Mouse (Mus musculus) cerebellum, postnatal 10 days (tissue): ENCODE results near the gene Epb41l1.
"Not testable (repeated sequence)": the region's sequence is repeated elsewhere in the genome, so short reads cannot be mapped to it uniquely, and the experiment has no call there.

ENCODE experiments used
- DNase-seq, 2 experiments: peaks; one replicate each; pipeline ENCODE4 v3.0.0; 2021; ENCODE audit warnings: mixed read lengths in 2 of 2

Epb41l1 gene

DNA sequence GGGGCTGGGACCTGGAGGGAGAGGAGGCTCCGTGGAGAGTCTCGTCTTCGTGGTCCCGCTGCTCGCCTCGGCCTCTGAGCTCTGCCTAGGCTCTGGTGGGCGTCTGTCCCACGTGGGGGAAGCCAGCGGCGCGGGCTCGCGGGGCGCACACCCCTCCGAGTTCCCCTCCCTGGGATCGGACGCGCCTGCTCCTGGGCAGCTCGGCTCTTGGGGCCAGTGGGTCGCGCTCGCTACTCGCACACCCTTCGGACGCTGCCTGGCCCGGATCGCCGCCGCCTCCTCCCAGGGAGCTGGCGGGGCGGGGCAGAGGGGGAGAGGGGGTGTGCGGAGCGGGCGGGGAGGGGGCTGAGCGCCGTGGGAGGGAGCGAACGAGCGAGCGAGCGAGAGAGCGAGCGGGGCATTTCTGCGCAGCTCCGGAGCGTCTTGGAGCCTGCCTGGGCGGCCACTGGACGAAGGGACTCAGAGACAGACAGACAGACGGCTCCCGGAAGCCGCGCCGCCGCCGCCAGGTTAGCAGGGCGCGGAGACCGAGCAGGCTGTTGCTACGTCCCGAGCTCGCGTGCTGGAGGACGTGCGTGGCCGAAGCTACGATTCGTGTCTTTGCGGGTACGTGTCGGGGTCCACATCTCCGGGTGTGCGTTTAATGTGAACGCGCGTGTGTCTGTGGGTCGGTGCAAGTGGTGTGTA, at the start of gene Epb41l1:
TSS of gene Epb41l1 (plus strand) at position 216 of the 687 bp plus-strand sequence.
- DNase-seq: peak; percentile 68 to 78

DNA sequence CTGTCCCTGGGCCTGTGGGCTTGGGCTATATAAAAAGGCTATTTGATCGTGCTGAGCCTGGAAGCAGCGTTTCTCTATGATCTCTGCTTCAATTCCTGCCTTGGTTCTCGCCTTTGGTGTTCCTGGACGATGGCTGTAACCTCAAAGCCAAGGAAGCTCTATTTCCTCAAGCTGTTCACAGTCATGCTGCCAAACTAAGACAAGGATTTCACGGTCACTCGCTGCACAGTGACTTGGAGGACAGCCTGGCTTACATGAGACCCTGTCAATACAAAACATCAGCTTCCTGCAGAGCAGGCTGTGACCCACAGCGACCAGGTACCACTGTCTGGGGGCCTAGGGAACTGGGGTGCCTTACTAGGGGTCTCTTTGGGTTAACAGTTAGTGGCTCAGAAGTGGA, 43.8 kb upstream of the Epb41l1 start:
- DNase-seq: peak; percentile 71 to 73

DNA sequence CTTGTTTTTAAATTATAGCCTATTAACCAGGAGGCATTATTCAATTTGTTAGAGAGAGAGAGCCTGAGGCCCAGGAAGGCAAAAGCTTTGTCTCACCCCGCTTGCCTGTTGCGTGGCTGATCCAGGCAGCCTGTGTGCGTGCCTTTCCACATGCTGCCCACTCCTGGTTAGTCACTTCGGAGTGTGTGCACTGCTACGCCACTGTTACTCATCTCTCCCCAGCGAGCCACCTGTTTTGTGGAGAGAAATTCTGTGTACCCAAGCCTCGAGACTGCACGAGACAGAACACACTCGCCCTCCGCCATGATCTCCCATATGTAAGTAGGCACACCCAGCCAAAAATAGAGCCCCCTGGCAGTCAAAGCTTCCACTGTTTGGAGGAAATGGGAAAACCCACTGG, 40.8 kb upstream of the Epb41l1 start:
- no peak for DNase-seq

DNA sequence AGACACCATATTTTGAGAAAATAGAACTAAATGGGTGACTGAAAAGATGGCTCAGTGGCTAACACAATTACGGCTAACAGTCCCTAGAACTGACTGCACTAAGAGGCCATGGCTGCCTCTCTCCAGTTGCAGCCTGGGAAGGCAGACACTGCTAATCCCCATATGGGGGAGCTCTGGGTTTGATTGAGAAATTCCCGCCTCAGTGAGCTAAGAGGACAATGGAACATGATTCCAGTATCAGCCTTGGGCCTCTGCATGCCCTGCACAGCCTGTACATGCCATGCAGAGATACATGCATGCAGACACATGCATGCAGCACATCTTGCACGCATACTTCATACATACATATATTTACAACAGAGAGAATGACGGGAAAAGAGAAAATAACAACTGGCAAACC, 39.4 kb upstream of the Epb41l1 start:
- DNase-seq: peak; percentile 53 to 58

DNA sequence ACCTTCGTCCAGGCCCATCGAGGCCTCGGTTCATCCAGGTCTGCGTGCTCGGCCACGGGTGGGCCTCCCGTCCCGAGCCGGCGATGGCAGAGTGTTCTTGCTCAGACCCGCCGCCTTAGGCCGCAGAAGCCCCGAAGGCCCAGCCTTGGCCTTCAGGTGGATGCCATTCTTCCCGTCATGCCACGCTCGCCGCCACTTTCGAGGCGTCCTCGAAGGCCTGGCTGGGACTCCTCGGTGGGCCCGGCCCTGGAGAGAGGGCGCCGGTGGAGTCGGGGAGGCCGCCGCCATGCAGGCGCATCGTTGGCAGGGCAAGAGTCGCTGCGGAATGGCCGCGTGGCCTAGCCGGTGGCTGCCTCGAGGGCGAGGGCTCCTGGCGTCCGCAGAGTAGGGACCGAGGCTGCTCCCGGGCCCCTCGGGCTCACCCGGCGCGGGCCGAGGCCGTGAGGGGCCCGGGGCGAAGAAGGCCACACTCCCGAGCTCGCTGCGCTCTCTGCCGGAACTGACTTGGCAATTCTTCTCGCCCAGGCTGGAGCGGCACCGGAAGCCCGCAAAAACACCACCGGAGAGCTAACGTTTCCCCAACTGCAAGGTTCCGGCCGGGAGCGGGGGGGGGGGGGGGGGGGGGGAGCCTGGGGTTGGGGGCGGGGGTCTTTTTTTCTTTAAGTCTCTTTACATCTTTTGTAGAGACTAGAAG, 28.1 kb upstream of the Epb41l1 start:
- DNase-seq: peak; percentile 86 to 87

DNA sequence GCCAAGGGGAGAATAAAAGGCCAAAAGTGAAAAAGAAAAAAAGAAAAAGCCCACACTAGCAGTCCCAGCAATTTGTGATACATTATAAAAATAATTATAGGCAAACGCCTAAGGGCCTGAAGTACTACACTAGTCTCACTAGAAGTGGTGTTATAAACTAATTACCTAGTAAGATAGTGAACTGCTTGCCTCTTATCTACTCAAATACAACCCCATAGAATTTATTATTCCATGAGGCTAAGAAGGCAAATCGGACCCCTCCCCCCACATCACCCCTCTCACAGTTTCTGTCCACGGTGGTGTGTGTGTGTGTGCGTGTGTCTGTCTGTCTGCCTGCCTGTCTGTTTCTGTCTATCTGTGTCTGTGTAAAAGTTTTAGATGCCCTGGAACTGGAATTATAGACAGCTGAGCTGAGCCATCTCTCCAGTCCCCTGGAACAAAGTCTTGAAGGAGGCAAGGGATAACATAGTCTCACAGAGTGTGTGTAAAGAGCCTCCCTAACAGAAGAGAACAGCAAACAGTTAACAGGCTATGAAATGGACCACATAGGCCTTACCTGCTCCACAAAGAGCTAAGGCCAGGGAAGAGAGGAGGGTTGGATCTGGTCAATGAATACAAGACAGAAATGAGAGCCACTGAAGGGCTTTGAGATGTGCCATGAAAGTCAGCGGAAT, 27.4 kb upstream of the Epb41l1 start:
- DNase-seq: peak; percentile 44 to 50

DNA sequence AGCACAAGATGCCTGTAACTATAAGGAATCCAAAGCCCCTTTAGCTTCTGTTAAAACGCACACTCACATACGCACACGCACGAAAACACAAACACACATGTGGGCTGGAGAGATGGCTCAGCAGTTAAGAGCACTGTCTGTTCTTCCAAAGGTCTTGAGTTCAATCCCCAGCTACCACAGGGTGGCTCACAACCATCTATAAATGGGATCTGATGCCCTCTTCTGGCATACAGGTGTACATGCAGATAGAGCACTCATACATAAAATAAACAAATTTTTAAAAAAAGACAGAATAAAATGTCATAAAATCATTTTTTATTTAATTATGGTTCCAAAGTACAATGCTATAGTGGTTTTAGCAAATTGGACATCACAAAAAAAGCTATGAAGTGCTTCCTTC, 26.4 kb upstream of the Epb41l1 start:
- no peak for DNase-seq

DNA sequence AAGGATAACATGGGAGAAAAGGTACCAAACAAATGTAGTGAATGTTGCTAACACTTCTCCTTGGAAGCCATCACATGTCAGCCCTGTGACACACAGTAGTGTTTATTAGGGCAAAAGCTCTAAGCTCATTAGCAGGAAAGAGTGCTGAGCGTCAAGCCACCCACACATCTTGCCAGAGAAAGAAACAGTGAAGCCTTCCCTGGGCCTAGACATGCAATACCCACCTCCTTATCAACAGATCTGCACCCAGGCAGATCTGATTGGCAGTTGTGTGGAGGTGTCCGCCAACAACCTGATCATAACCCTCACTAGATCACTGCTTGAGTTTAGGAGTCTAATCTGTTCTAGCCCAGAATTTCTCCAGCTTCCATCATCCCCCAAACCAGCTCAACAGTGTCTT, 24.6 kb upstream of the Epb41l1 start:
- no peak for DNase-seq

DNA sequence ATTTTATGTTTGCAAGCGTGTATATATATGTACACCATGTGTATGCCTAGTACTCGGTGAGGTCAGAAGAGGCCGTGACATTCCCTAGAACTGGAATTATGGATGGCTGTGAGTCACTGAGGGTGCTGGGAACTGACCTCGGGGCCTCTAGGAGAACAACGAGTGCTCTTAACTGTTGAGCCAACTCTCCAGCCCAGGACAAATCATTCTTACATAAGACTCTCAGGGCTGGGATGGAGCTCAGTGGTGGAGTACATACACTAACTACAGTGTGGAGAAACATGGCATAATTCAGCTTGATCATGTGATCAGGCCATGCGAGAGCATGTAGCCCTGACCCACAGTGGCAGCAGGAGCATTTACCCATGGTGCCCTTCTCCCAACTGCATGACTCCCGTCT, 22.7 kb upstream of the Epb41l1 start:
- no peak for DNase-seq

DNA sequence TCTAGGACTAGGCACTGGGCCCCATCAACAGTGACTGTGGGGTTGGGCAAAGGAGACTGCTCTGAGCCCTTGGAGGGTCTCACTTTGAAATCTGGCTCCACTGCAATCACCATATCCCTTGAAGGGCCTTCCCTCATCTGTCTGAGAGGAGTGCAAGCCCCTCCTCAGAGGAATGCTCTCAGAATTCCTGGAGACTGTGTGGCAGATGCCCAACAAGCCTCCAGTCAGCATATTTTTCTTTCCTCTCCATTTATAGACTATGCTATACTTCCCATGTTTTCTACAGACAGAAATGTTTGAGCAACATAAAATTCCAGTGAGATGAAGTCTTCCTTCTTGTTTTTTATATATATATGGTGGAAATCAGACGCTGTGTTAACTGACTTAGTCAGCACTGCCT, 21.2 kb upstream of the Epb41l1 start:
- DNase-seq: no peak

DNA sequence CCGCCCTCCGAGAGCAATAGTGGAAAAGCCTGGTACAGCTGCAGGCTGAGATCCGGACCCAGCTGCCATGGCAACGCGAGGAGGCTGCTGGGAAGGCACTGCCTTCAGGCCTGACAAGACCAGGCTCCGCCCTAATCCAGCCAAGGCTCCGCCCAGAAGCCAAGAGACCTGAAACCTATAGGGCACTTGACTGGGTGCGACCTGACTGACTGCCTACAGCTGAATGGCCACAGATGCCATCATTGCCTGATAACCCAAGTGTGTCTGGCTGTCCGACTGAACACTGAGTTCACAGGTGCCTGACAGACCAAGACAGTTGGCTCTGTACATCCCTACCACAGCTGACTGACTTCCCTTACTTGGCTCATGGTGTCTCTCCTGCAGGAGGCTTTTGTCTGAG, 19.4 kb upstream of the Epb41l1 start:
- peak; percentile 71 to 78 for DNase-seq

DNA sequence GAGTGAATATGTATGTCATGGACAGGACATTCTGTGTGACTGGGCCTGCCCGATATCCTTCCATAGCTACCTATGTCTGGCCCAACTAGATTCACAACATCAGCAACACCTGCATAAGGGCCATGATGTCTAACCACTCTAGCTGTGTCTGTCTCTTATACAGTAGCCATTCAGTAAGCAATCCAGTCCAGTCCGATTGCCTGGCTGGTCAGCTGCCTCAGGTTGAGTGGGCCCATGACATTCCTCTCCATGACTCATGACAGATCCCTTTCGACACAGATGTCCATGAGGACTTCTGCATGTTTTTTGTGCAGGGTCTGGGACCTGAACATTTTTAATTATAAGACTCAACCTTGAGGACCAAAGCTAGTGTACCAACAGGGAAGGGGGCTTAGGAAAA, 18.7 kb upstream of the Epb41l1 start:
- DNase-seq: no peak

DNA sequence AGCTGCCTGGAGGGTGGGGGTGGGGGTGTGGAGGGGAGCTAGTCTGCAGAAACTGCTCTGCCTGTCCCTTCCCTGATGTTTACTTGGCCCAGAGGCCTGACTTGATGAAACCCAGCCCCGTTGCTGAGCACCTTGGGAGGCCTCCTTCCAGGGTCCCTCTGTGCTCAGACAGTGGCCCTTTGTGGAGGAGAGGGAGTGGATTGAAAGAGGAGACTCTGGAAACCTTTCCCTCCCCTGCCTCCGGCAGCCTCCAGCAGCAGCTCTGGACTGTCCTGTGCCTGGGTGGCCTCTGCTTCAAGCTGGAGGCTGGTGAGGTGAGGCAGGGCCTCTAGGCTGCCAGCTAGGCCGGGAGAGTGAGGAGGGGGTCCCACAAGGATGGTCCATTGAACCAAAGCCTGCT, 13.7 kb upstream of the Epb41l1 start:
- DNase-seq: no peak

DNA sequence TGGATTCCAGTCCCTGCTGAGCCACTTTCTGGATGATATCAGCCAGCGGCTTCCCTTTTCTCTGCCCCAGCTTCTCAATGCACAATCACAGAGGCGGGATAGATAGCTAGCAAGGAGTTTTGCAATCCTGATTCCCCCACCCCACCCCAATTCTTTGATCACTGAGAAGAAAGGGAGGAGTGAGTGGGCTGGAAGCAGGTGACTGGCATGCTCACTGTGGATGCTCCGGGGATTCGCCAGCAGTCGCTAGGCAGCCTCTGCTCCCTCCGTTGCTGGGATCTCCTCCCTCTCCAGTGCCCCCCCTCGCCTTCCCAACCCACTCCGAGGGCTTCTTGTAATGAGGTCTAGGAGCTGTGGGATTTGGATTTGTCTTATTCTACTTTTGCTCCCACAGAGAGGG, 12.5 kb upstream of the Epb41l1 start:
- DNase-seq: peak in 1 of 2 experiments; percentile 22

DNA sequence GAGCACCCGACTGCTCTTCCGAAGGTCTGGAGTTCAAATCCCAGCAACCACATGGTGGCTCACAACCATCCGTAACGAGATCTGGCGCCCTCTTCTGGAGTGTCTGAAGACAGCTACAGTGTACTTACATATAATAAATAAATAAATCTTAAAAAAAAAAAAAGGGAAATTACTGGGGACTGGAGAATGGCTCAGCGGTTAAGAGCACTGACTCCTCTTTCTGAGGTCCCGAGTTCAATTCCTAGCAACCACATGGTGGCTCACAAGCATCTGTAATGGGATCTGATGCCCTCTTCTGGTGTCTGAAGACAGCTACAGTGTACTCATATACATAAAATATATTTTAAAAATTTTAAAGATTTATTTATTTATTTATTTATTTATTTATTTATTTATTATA, 9.4 kb upstream of the Epb41l1 start:
- DNase-seq: not testable (repeated sequence)

DNA sequence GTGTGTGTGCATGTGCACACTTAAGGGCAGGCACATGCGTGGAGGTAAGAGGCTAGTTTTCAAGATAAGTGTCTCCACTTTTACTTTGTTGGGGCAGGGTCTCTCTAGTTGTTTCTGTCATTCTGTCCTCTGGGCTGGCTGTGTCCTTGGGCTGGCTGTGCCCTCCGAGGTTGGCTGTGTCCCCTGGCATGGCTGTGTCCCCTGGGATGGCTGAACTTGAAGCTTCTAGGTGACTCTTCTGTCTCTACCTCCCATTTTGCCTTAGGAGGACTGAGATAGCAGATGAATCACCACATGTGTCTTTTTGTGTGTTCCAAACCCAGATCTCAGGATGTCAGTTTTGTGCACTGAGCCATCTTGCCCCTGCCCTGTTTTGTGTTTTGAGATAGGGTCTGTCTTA, 5.7 kb upstream of the Epb41l1 start:
- no peak for DNase-seq

DNA sequence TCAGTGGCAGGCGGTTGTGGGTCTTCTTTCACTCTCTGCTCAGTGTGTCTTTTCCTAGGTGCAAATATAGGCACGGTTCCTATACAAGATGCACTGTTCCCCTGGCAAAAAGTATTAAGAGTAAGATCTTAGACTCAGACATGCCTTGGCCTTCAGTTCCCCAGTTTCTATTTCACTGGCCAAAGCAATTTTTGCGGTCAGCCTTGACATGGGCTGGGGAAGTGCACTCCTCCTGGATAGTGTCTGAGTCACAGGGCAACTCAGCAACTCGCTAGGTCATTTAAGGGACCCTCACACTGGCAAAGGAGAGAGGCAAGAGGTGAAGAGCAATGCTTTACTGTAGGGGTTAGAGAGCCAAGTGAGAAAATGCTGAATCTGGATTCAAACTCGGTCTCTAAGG, 5.0 kb upstream of the Epb41l1 start:
- no peak for DNase-seq

DNA sequence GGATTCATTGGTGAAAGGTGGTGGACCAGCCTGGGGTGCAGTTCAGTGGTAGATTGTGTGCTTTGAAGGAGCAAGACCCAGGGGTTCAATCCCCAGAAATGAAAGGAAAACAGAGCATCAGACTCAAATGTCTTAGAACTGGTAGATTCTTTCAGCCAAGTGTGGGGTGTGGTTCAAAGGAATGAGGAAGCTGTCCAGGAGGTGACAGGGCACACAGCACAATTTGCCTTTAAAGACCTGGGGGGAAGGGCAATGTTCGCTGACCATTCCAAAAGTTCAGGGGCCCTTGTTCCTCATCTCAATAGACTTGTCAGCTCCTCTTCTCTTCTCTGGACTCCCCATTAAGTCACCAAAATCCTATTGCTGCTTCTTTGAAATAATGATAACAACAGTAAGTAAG, 3.5 kb upstream of the Epb41l1 start:
- DNase-seq: no peak

DNA sequence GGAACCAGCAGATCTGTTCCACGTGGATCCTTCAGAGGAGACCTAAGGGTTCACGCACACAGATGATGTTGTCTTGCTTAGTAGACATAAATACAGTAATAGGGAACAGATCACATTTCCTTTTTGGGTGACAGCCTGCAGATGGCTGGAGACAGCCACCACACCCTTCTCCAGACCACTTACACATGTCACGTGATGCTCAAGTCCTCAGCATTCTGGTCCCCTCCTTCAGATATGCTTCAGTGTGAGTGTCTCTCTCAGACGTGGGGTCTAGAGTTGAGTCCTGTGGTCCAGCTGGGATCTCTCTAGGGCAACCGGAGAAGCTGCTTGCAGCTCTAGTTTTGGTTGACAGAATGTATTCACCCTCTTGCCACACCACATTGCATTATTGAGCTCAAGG, 2.2 kb upstream of the Epb41l1 start:
- DNase-seq: no peak

DNA sequence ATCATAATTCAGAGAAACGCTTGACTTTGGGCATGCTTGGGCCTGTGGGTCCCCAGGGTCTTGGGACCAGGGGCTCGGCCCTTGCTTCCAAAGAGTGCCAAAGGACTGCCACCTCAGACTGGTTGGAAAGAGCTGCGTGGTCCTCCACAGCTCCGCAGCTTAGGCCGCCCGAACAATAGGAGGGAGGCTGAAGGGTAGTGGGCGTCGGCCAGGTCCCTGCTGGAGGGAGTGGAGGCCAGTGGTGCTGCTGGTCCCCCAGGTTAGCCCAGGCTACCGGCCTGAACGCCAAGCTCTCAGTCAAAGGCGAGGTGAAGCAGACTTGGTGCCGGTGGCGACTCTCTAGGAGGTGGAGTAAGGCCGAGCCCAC, 399 bp upstream of the Epb41l1 start:
- DNase-seq: no peak

DNA sequence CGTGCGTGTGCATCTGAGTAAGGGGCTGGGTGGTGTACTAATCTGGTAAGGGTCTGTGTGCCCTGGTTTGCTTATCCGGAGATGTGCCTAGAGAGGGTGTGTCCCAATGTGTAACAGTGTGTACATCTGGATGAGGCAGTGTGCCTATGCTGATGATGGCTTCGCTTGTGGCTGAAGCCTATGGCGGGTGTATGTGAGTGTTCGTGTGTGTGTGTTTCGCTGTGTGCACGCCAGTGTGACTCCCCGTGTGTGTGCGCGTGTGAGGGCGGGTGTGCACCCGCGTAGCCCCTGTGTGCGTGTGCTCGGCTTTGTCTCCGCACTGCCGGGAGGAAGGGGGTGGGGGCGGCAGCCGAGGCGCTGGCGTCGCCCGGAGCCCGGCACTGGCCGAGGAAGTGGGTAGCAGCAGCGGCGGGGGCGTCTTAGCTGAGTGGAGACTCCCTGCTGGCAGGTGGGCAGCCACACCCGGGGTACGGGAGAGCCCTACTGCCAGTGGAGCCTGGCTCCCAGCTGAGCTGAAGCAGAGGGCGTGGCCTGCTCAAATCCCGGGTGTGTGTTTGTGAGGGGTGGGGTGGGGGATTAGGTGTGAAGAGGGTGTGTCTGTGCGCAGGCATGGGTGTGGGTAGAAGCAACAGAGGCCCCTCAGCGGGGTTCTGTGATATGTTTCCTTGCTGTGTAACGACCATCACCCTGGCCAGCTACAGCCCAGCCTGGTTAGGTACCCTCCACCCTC, 837 bp downstream of the Epb41l1 start:
- peak; percentile 65 to 73 for DNase-seq

DNA sequence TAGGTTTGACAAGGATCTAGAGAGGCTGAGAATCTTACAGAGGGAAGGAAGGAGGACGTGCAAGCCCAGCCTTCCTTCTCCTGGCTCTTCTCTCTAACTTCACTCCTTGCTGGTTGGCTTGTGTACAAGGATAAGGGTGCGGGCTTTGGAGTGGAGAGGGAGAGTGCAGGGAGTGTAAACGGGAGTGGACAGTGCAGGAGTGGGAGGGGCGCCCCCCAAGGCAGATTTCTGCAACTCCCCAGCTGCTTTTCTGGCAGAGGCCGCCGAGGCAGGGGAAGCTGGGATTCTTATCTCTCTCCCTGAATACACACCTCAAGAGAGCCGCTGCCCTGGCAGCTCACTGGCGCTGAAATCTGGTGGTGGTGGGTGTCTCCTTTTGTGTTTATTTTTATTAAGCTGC, 1.9 kb downstream of the Epb41l1 start:
- peak; percentile 45 to 62 for DNase-seq

DNA sequence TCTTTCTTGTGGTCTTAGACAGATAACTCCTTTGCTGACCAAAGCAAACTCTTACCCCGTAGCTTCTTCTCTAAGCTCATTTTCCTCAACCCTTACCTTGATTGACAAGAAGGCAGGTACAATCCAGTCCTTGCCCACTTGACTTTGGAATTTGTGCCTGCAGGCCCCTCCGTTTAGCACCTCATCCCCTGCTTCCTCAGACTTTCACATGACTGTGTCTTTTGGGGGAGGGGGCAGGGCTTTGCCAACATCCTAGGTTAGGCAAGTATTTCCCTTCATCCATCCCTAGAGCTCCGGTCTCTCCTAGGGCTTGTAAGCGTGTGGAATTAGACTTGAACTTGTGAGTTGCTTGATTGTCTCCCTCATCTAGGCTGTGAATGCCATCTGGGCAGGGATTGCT, 3.0 kb downstream of the Epb41l1 start:
- DNase-seq: no peak

DNA sequence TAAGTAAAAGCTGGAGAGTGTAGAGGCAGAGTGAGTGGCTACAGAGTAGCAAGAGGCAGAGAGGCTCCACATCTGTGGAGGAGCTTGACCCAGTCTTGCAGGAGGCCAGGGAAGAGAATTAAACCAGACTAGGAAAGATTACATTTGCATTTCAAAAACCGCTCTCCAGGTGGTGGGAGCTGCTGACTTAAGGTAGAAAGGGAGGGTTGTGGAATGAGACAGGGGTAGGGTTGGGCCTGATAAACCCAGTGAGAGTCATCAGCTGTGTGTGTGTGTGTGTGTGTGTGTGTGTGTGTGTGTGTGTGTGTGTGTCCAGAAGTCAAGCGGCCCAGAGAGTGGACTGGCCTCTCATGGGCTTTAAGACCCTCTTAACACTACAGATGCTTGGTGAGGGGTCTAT, 4.9 kb downstream of the Epb41l1 start:
- no peak for DNase-seq
